Mouse (Mus musculus): ENCODE measurements around the gene Sphk1. TPM values are rescaled to one million over a fixed set of nuclear protein-coding genes. Genes with fewer than 3 reads are reported as not detected.

Gene Sphk1
- total and polyA plus RNA-seq, 2 experiments from 2014 or later = 17.9 to 29.7 TPM

DNA sequence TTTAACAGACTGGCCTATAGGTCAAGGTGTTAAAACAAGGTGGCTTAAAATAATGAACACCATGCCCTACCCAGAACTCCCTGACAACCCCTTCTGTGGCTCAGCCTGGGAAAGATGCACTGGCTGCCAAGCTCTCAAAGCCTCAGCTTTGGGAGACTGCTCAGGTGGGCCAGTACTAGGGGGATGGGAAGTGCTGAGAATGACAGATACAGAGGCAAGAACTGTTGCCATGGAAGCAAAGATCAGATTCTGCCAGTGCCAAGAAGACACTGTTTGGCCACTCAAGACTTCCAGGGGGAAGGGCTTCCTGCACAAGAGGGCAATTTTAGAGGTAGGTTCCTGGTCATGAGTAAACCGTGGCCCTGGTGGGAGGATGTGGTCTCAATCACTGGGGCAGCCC, 24.8 kb downstream of the Sphk1 start:
- no peaks in the 10 kb centered on the region for H3K27me3 ChIP-seq (ENCODE audit: insufficient read depth, low read length)
- no peak overlapping the region for H3K4me2 ChIP-seq (ENCODE audit: low read depth, low read length)
- H3K4me1 ChIP-seq (ENCODE audit: insufficient read depth, low read length) = peaks cover 23% of the 10 kb centered on the region
- no peak for TF ChIP-seq CTCF (IDR thresholded peaks at IDR 0.05; ENCODE audit: low read depth)
- no peak overlapping the region; the same call in 1 of the 2 replicates for H3K27ac ChIP-seq
- H3K9ac ChIP-seq (replicated peaks; ENCODE audit: low read length) = no peak overlapping the region
- no peaks in the 10 kb centered on the region for H3K9me3 ChIP-seq (ENCODE audit: low read length)
- H3K36me3 ChIP-seq (ENCODE audit: insufficient read depth, low read length) = no peaks in the 10 kb centered on the region
- no peak overlapping the region for H3K4me3 ChIP-seq (ENCODE audit: low read length)
- DNase-seq (ENCODE audit: low spot score) (peak; percentile 38), ATAC-seq (peak; percentile 50; the same call in 1 of the 2 replicates)
- 55% methylated on average over 1 of the region's 1 CpGs for WGBS

DNA sequence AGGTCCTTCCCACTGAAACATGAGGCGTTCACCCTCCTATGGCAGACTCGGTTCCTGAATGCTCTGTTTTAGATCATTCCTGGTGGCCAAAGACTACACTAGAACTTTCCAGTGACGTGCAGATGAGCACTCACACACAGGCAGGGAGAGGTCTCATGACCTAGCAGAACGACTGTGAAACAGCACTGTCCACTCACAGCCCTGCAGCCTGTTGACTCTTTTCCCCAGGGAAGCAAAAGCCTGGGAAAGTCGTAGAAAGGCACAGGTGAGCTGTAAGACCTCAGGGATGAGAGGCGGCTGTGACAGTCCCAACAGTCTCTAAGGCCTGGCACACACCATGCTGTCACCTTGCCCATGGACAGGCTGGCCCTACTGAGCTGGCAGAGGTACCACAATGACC, 25.6 kb downstream of the Sphk1 start:
- H3K27me3 ChIP-seq (ENCODE audit: insufficient read depth, low read length) = no peaks in the 10 kb centered on the region
- no peaks in the 10 kb centered on the region for H3K9me3 ChIP-seq (ENCODE audit: low read length)
- ATAC-seq = no peak
- 68% methylated on average over 6 of the region's 6 CpGs for WGBS
- no peak overlapping the region; the same call in 1 of the 2 replicates for H3K27ac ChIP-seq
- no peaks in the 10 kb centered on the region for H3K36me3 ChIP-seq (ENCODE audit: insufficient read depth, low read length)
- H3K4me3 ChIP-seq (ENCODE audit: low read length) = no peak overlapping the region
- H3K4me1 ChIP-seq (ENCODE audit: insufficient read depth, low read length) = peaks cover 18% of the 10 kb centered on the region; the same call in 1 of the 2 replicates
- no peak for DNase-seq (ENCODE audit: low spot score)
- H3K4me2 ChIP-seq (ENCODE audit: low read depth, low read length) = no peak overlapping the region
- 0 out of 2 replicates have a peak overlapping the region, but pooled peaks have one; percentile 17 for H3K9ac ChIP-seq (replicated peaks; ENCODE audit: low read length)
- TF ChIP-seq CTCF (IDR thresholded peaks at IDR 0.05; ENCODE audit: low read depth) = no peak

DNA sequence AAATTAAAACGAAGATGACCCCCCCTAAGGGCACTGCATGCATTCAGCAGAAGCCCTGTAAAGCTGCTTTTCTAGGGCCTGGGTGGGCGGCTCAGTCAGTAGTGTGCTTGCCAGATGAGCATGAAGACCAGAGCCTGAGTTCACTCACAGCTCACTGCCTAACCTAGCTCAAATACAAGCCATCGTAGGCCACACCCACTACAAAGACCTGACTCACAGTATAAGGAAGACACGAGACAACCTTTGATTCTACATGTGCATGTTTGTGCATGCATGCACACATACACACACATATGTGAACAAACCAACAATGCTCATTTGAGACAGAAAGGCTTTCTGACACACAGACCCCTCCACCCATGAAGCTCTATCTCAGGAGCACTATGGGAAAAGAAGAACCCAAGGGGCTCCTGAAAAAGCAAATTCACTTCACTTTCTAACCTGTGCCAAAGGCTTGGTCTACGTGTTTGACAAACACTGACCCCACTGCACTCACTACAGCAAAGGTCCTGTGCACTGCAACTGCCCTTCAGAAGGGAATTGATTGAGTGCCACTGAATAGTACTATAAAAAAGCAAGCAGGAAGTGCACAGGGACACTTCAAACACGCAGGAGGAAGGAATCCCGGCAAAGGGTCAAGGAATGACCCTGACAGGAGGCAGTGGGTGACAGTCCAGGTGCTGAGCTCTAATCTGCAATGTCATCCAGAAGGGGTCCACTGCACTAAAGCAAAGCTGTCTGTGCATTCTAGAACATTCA, 34.7 kb downstream of the Sphk1 start:
- no peak for TF ChIP-seq CTCF (IDR thresholded peaks at IDR 0.05; ENCODE audit: low read depth)
- no peaks in the 10 kb centered on the region for H3K9me3 ChIP-seq (ENCODE audit: low read length)
- no peaks in the 10 kb centered on the region for H3K27me3 ChIP-seq (ENCODE audit: insufficient read depth, low read length)
- H3K27ac ChIP-seq = no peak overlapping the region
- H3K9ac ChIP-seq (replicated peaks; ENCODE audit: low read length) = no peak overlapping the region
- ATAC-seq (no peak), DNase-seq (ENCODE audit: low spot score) (no peak)
- WGBS = 77% methylated on average over 7 of the region's 7 CpGs
- no peaks in the 10 kb centered on the region for H3K36me3 ChIP-seq (ENCODE audit: insufficient read depth, low read length)
- H3K4me3 ChIP-seq (ENCODE audit: low read length) = no peak overlapping the region
- H3K4me2 ChIP-seq (ENCODE audit: low read depth, low read length) = no peak overlapping the region
- H3K4me1 ChIP-seq (ENCODE audit: insufficient read depth, low read length) = no peaks in the 10 kb centered on the region

DNA sequence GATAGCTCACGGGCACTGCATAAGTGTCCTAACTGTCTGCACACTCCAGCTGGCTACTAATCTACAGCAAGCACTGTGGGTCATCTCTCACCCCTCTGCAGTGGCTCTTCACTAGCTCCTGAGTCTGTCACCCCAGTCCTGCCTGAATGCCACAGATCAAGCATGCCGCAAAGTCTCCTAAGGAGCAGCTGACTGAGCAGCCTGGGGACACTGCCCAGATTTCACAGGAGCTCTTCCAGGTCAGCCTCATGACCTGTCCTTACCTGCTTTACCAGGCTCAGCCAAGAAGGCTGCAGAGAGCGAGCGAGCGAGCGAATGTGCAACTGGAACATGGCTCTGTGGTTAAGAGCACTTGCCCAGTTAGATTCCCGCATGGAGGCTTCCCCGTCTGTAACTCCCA, 36.8 kb downstream of the Sphk1 start:
- H3K4me2 ChIP-seq (ENCODE audit: low read depth, low read length) = no peak overlapping the region
- no peak overlapping the region for H3K27ac ChIP-seq
- H3K27me3 ChIP-seq (ENCODE audit: insufficient read depth, low read length) = no peaks in the 10 kb centered on the region
- WGBS = 77% methylated on average over 8 of the region's 8 CpGs
- no peaks in the 10 kb centered on the region for H3K9me3 ChIP-seq (ENCODE audit: low read length)
- H3K4me1 ChIP-seq (ENCODE audit: insufficient read depth, low read length) = 0 out of 2 replicates have a peak, but pooled peaks cover under 1% of the 10 kb centered on the region
- H3K4me3 ChIP-seq (ENCODE audit: low read length) = no peak overlapping the region
- TF ChIP-seq CTCF (IDR thresholded peaks at IDR 0.05; ENCODE audit: low read depth) = no peak
- DNase-seq (ENCODE audit: low spot score) (no peak), ATAC-seq (no peak)
- H3K9ac ChIP-seq (replicated peaks; ENCODE audit: low read length) = no peak overlapping the region
- no peaks in the 10 kb centered on the region for H3K36me3 ChIP-seq (ENCODE audit: insufficient read depth, low read length)

DNA sequence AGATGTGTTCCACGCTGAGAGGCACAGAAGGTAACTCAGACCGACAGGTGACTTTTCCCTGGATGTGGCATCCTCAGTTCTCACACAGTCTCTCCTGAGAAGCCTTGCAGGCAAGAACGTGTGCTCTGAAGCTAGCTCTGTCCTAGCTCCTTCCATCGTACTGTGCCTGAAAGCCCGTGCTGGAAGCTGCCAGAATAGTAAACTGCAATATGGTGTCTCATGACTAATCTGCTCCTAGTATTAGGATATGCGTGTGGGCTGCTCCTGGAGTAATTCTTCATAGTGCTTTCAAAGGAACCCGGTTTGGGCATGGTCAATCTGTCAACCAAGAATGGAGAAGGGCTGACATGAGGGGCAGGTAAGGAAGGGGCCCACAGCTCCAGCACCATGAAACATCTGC, 40.1 kb downstream of the Sphk1 start:
- H3K9ac ChIP-seq (replicated peaks; ENCODE audit: low read length) = no peak overlapping the region
- H3K27me3 ChIP-seq (ENCODE audit: insufficient read depth, low read length) = no peaks in the 10 kb centered on the region
- H3K9me3 ChIP-seq (ENCODE audit: low read length) = no peaks in the 10 kb centered on the region
- ATAC-seq (no peak), DNase-seq (ENCODE audit: low spot score) (no peak)
- no peaks in the 10 kb centered on the region for H3K36me3 ChIP-seq (ENCODE audit: insufficient read depth, low read length)
- no peak overlapping the region for H3K27ac ChIP-seq
- no peak for TF ChIP-seq CTCF (IDR thresholded peaks at IDR 0.05; ENCODE audit: low read depth)
- no peak overlapping the region for H3K4me3 ChIP-seq (ENCODE audit: low read length)
- H3K4me1 ChIP-seq (ENCODE audit: insufficient read depth, low read length) = peaks cover 21% of the 10 kb centered on the region
- no peak overlapping the region for H3K4me2 ChIP-seq (ENCODE audit: low read depth, low read length)
- WGBS = 79% methylated on average over 7 of the region's 7 CpGs

DNA sequence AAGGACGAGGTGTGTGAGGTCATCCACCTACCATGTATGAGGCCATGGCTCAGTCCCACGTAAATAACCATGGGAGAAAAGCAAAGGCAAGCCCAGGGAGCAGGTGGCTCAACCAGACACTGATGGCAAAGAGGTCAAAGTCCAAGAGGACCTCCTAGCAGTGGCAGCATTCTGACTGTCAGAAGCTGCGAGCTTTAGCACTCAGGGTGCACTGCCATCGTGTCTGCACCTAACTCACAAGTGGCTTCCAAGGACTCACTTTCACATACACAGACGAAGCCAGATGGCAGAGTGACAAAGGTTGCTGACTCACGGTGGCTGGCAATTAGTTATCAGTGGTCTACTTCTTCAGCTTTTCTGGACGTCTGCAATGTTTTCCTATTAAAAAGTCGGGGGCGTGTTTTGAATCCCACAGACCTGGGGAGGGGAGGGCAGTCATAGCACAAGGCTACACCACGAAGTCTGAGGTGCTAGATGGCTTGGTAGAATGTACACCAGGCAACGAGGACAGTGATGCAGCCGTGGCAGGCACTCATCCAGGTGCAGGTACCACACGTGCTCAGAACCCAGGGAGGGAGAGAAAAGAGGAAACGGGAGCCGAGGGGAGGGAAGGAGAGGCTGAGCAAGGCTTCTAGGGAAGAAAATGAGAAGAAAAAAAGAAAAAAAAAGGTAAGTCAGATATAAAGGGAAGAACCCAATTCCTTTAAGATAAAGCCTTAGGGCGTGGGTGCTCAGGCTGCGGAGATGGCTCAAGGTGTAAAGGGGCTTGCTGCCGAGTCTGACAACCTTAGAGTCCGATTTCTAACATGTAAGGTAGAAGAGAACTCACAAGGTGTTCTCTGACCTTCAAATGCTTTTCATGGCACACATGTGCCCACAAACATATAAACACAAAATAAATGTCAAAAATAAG, 41.3 kb downstream of the Sphk1 start:
- Histone ChIP-seq H3K4me1 (ENCODE audit: insufficient read depth, low read length) (peaks cover 24% of the 10 kb centered on the region), H3K9ac (replicated peaks; ENCODE audit: low read length) (no peak overlapping the region), H3K4me2 (ENCODE audit: low read depth, low read length) (no peak overlapping the region), H3K9me3 (ENCODE audit: low read length) (no peaks in the 10 kb centered on the region), H3K27ac (no peak overlapping the region), H3K27me3 (ENCODE audit: insufficient read depth, low read length) (no peaks in the 10 kb centered on the region), H3K4me3 (ENCODE audit: low read length) (no peak overlapping the region), H3K36me3 (ENCODE audit: insufficient read depth, low read length) (no peaks in the 10 kb centered on the region)
- no peak for TF ChIP-seq CTCF (IDR thresholded peaks at IDR 0.05; ENCODE audit: low read depth)
- WGBS = 77% methylated on average over 19 of the region's 19 CpGs
- DNase-seq (ENCODE audit: low spot score) = no peak
- no peak for ATAC-seq
